Mouse (Mus musculus): ENCODE results near the gene Ctsk. TPM values are rescaled to one million over a fixed set of nuclear protein-coding genes. Genes with fewer than 3 reads are reported as not detected.

Gene Ctsk
- polyA plus RNA-seq (2014; fragmentation: Nextera tagmentation; extraction: Ambion mirVana): 11.6 and 13.2 TPM in 2 replicates

DNA sequence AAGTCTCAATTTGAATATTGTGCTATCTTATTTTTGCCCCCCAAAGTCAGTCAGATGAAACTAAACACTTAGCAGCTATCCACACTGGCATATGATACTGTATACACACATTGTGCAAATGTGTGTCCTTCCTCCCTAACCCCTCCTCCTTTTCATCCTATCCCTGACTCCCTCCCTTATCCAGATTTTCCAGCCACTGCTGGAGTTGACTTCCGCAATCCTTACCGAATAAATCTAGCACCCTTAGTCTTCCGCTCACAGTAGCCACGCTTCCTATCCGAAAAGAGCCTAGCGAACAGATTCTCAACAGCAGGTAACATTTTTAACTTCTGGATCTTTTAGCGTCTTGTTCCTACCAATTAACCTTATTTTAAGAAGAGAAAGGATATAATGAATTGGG is at the start of gene Ctsk:
Gene Ctsk (plus strand): TSS at position 233 of the 400 bp plus-strand sequence.
- Histone ChIP-seq H3K4me3 (ENCODE audit: low read depth, low read length) (0 out of 2 replicates have a peak within 1 kb of the TSS, but pooled peaks have one; percentile 15), H3K36me3 (replicated peaks; ENCODE audit: control insufficient read depth, insufficient read depth, low read depth, low read length) (no peaks in the 10 kb centered on the region), H3K9me3 (replicated peaks; ENCODE audit: control insufficient read depth, low read length) (no peaks in the 10 kb centered on the region), H3K27ac (replicated peaks; ENCODE audit: low read depth, low read length) (peak within 1 kb of the TSS; percentile 76), H3K27me3 (ENCODE audit: control insufficient read depth, insufficient read depth, low read length) (no peaks in the 10 kb centered on the region), H3K9ac (replicated peaks; ENCODE audit: low read length) (peak within 1 kb of the TSS; percentile 41), H3K4me2 (ENCODE audit: low read depth, low read length) (peak within 1 kb of the TSS; percentile 37), H3K4me1 (ENCODE audit: control insufficient read depth, insufficient read depth, low read length) (peaks cover 2% of the 10 kb centered on the region; the same call in 1 of the 2 replicates)
- ATAC-seq (replicated peaks; ENCODE audit: insufficient number of reproducible peaks, low FRiP score, low TSS enrichment, low read depth): no peak
- peak; percentile 28 for DNase-seq (ENCODE audit: low spot score)
- 71% methylated on average over 7 of the region's 7 CpGs for WGBS

DNA sequence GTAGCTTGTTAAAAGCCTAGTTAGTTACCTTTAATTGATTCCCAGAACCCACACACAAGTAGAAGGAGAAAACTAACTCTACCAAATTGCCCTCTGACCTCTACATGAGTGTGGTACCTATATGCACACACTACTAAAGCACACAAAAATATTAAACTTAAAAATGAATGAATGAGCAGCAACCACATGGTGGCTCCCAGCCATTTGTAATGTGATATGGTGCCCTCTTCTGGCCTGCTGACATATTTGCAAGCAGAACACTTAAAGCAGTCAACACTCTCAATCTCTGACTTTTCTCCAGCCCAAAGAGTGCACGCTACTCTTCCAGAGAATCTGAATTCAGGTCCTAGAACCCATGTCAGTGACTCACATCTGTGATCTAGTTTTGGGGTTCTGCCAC is 48.6 kb upstream of the Ctsk start:
- H3K4me1 ChIP-seq (ENCODE audit: control insufficient read depth, insufficient read depth, low read length): no peaks in the 10 kb centered on the region
- H3K9ac ChIP-seq (replicated peaks; ENCODE audit: low read length): no peak overlapping the region
- no peak overlapping the region for H3K4me3 ChIP-seq (ENCODE audit: low read depth, low read length)
- no peaks in the 10 kb centered on the region for H3K9me3 ChIP-seq (replicated peaks; ENCODE audit: control insufficient read depth, low read length)
- H3K27ac ChIP-seq (replicated peaks; ENCODE audit: low read depth, low read length): no peak overlapping the region
- H3K36me3 ChIP-seq (replicated peaks; ENCODE audit: control insufficient read depth, insufficient read depth, low read depth, low read length): no peaks in the 10 kb centered on the region
- no peak for ATAC-seq (replicated peaks; ENCODE audit: insufficient number of reproducible peaks, low FRiP score, low TSS enrichment, low read depth)
- WGBS: 69% methylated on average over 1 of the region's 1 CpGs
- H3K4me2 ChIP-seq (ENCODE audit: low read depth, low read length): no peak overlapping the region
- no peaks in the 10 kb centered on the region for H3K27me3 ChIP-seq (ENCODE audit: control insufficient read depth, insufficient read depth, low read length)
- peak; percentile 59 for DNase-seq (ENCODE audit: low spot score)

DNA sequence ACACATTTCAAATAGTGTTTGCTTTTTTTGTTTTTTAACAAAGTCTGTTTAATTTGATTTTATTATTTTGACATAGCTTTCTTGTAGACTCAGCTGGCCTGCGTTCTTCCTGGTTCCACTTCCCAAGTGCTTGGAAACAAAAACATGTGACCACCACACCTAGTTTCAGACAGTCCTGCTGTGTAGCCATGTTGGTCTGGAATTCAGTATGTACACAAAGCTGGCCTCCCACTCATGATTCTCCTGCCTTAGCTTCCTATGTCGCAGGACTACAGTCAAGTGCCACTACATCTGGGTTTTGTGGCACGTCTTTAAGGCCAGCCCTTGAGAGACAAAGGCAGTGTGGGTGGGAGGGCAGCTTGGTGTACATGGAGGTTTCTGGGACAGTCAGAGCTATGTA is 48.1 kb upstream of the Ctsk start:
- DNase-seq (ENCODE audit: low spot score): no peak
- Histone ChIP-seq H3K4me1 (ENCODE audit: control insufficient read depth, insufficient read depth, low read length) (no peaks in the 10 kb centered on the region), H3K9me3 (replicated peaks; ENCODE audit: control insufficient read depth, low read length) (no peaks in the 10 kb centered on the region), H3K4me3 (ENCODE audit: low read depth, low read length) (no peak overlapping the region), H3K27me3 (ENCODE audit: control insufficient read depth, insufficient read depth, low read length) (no peaks in the 10 kb centered on the region), H3K9ac (replicated peaks; ENCODE audit: low read length) (no peak overlapping the region), H3K36me3 (replicated peaks; ENCODE audit: control insufficient read depth, insufficient read depth, low read depth, low read length) (no peaks in the 10 kb centered on the region), H3K27ac (replicated peaks; ENCODE audit: low read depth, low read length) (no peak overlapping the region), H3K4me2 (ENCODE audit: low read depth, low read length) (no peak overlapping the region)
- no peak for ATAC-seq (replicated peaks; ENCODE audit: insufficient number of reproducible peaks, low FRiP score, low TSS enrichment, low read depth)
- WGBS: 89% methylated on average over 3 of the region's 3 CpGs

DNA sequence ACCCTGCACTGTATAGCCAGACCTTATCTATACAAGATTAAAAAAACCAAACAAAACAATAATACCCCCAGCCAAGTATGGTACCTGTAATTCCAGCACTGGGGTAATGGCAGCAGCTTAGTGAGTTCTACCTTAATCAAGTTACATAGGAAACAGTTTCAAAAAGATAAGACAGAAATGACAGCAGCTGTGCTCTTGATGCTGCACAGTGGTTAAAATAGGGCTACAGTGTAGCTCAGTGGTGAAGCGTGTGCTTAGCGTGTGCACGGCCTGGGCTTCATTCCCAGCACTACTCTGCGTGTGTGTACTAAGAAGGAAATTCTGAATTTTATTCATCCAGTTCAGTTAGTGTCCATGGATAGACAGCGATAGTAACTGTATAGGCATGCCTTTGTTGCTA is 42.7 kb upstream of the Ctsk start:
- Histone ChIP-seq H3K36me3 (replicated peaks; ENCODE audit: control insufficient read depth, insufficient read depth, low read depth, low read length) (no peaks in the 10 kb centered on the region), H3K27me3 (ENCODE audit: control insufficient read depth, insufficient read depth, low read length) (no peaks in the 10 kb centered on the region), H3K4me1 (ENCODE audit: control insufficient read depth, insufficient read depth, low read length) (no peaks in the 10 kb centered on the region), H3K27ac (replicated peaks; ENCODE audit: low read depth, low read length) (no peak overlapping the region), H3K9ac (replicated peaks; ENCODE audit: low read length) (no peak overlapping the region), H3K4me3 (ENCODE audit: low read depth, low read length) (no peak overlapping the region), H3K9me3 (replicated peaks; ENCODE audit: control insufficient read depth, low read length) (no peaks in the 10 kb centered on the region), H3K4me2 (ENCODE audit: low read depth, low read length) (no peak overlapping the region)
- 96% methylated on average over 5 of the region's 5 CpGs for WGBS
- DNase-seq (ENCODE audit: low spot score): no peak
- no peak for ATAC-seq (replicated peaks; ENCODE audit: insufficient number of reproducible peaks, low FRiP score, low TSS enrichment, low read depth)

DNA sequence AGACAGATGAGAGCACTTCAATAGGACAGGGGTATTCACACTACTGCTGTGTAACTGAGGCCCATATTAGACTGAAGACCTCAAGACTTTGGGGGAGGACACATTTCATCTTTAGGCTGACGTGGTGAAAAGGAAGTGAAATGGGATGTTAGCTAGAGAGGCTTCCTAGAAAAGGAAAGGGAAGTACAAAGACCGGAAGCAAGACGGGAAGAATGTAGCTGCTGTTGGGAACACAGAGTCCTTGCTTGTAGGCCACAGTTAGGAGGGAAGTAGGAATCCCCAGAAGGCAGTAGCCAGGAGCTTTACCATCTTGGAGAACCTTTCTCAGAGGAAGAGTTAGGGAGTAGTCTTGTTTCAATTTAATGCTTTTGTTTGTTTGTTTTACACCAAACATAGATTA is 41.3 kb upstream of the Ctsk start:
- Histone ChIP-seq H3K27ac (replicated peaks; ENCODE audit: low read depth, low read length) (no peak overlapping the region), H3K4me1 (ENCODE audit: control insufficient read depth, insufficient read depth, low read length) (no peaks in the 10 kb centered on the region), H3K4me3 (ENCODE audit: low read depth, low read length) (no peak overlapping the region), H3K27me3 (ENCODE audit: control insufficient read depth, insufficient read depth, low read length) (no peaks in the 10 kb centered on the region), H3K9me3 (replicated peaks; ENCODE audit: control insufficient read depth, low read length) (no peaks in the 10 kb centered on the region), H3K36me3 (replicated peaks; ENCODE audit: control insufficient read depth, insufficient read depth, low read depth, low read length) (peaks cover 3% of the 10 kb centered on the region), H3K4me2 (ENCODE audit: low read depth, low read length) (no peak overlapping the region), H3K9ac (replicated peaks; ENCODE audit: low read length) (no peak overlapping the region)
- DNase-seq (ENCODE audit: low spot score) (no peak), ATAC-seq (replicated peaks; ENCODE audit: insufficient number of reproducible peaks, low FRiP score, low TSS enrichment, low read depth) (no peak)
- WGBS: 77% methylated on average over 3 of the region's 3 CpGs

DNA sequence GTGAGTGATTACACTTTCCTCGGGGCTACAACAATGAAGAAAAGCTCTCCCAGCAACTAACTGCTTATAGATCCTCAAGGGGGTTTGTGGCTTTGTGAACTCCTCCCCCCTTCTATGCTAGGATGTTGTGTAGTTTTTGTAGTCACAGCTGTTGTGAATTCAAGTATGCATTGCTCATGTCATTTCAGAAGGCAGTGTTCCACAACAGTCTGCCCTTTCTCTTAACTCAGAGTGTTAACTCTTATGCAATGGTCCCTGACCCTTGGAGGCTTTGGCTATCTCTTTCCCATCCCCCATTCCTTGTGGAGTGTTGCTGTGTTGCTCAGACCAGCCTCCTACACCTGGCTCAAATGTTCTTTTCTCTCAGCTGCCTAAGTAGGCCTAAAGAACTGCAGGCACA is 39.7 kb upstream of the Ctsk start:
- Histone ChIP-seq H3K4me2 (ENCODE audit: low read depth, low read length) (no peak overlapping the region), H3K4me1 (ENCODE audit: control insufficient read depth, insufficient read depth, low read length) (no peaks in the 10 kb centered on the region), H3K27ac (replicated peaks; ENCODE audit: low read depth, low read length) (no peak overlapping the region), H3K9me3 (replicated peaks; ENCODE audit: control insufficient read depth, low read length) (no peaks in the 10 kb centered on the region), H3K27me3 (ENCODE audit: control insufficient read depth, insufficient read depth, low read length) (no peaks in the 10 kb centered on the region), H3K4me3 (ENCODE audit: low read depth, low read length) (no peak overlapping the region), H3K9ac (replicated peaks; ENCODE audit: low read length) (no peak overlapping the region), H3K36me3 (replicated peaks; ENCODE audit: control insufficient read depth, insufficient read depth, low read depth, low read length) (peaks cover 3% of the 10 kb centered on the region)
- 85% methylated on average over 1 of the region's 1 CpGs for WGBS
- ATAC-seq (replicated peaks; ENCODE audit: insufficient number of reproducible peaks, low FRiP score, low TSS enrichment, low read depth): no peak
- no peak for DNase-seq (ENCODE audit: low spot score)

DNA sequence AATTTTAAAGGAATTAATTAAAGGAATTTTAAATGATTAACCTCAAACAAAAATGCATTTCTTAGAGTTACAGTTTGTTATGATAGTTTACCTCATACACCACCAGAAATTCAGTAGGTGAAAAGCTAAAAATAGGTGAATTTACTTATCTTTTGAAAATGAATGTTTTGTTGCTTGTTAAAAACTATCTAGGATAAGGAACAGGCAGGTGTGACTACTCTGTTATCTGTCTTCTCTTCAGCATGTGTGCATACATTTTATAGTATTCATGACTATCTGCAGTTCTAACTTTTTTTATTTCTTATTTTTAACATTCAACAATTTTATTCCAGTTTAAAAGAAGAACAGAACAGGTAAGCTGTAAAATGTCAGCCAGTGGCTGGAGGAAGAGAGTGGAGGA is 35.2 kb upstream of the Ctsk start:
- Histone ChIP-seq H3K36me3 (replicated peaks; ENCODE audit: control insufficient read depth, insufficient read depth, low read depth, low read length) (peaks cover 3% of the 10 kb centered on the region), H3K4me3 (ENCODE audit: low read depth, low read length) (no peak overlapping the region), H3K27me3 (ENCODE audit: control insufficient read depth, insufficient read depth, low read length) (no peaks in the 10 kb centered on the region), H3K9ac (replicated peaks; ENCODE audit: low read length) (no peak overlapping the region), H3K27ac (replicated peaks; ENCODE audit: low read depth, low read length) (no peak overlapping the region), H3K4me2 (ENCODE audit: low read depth, low read length) (no peak overlapping the region), H3K4me1 (ENCODE audit: control insufficient read depth, insufficient read depth, low read length) (no peaks in the 10 kb centered on the region), H3K9me3 (replicated peaks; ENCODE audit: control insufficient read depth, low read length) (no peaks in the 10 kb centered on the region)
- ATAC-seq (replicated peaks; ENCODE audit: insufficient number of reproducible peaks, low FRiP score, low TSS enrichment, low read depth) (no peak), DNase-seq (ENCODE audit: low spot score) (no peak)

DNA sequence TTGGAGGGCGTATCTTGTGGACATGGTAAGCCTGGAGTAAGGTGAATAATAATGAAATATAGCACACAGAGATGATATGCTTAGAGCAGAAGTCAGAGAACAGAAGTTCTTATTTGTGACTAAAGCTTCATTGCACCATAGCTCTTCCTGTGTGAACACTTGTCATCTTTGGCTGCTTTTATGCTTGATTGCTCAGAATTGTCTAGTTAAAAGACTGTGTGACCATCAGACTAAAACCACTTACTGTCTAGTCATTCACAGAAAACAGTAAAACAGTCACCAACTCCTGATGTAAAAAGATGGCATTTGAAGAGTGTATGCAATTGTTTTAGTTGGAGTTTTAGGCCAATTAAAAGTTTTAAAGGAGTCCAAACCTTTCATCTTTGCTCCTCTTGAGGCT is 20.1 kb upstream of the Ctsk start:
- H3K4me2 ChIP-seq (ENCODE audit: low read depth, low read length): no peak overlapping the region
- no peaks in the 10 kb centered on the region for H3K9me3 ChIP-seq (replicated peaks; ENCODE audit: control insufficient read depth, low read length)
- H3K27me3 ChIP-seq (ENCODE audit: control insufficient read depth, insufficient read depth, low read length): no peaks in the 10 kb centered on the region
- ATAC-seq (replicated peaks; ENCODE audit: insufficient number of reproducible peaks, low FRiP score, low TSS enrichment, low read depth) (no peak), DNase-seq (ENCODE audit: low spot score) (no peak)
- no peak overlapping the region for H3K27ac ChIP-seq (replicated peaks; ENCODE audit: low read depth, low read length)
- H3K36me3 ChIP-seq (replicated peaks; ENCODE audit: control insufficient read depth, insufficient read depth, low read depth, low read length): peaks cover 5% of the 10 kb centered on the region; the same call in 1 of the 2 replicates
- H3K4me3 ChIP-seq (ENCODE audit: low read depth, low read length): no peak overlapping the region
- WGBS: 91% methylated on average over 1 of the region's 1 CpGs
- no peaks in the 10 kb centered on the region for H3K4me1 ChIP-seq (ENCODE audit: control insufficient read depth, insufficient read depth, low read length)
- no peak overlapping the region for H3K9ac ChIP-seq (replicated peaks; ENCODE audit: low read length)

All from embryonic facial prominence, embryonic 11.5 days (tissue).